Mouse (Mus musculus): ENCODE measurements around the gene Serpina1b.
"Not testable (repeated sequence)": the region's sequence is repeated elsewhere in the genome, so short reads cannot be mapped to it uniquely, and the experiment has no call there.

The Serpina1b gene

DNA sequence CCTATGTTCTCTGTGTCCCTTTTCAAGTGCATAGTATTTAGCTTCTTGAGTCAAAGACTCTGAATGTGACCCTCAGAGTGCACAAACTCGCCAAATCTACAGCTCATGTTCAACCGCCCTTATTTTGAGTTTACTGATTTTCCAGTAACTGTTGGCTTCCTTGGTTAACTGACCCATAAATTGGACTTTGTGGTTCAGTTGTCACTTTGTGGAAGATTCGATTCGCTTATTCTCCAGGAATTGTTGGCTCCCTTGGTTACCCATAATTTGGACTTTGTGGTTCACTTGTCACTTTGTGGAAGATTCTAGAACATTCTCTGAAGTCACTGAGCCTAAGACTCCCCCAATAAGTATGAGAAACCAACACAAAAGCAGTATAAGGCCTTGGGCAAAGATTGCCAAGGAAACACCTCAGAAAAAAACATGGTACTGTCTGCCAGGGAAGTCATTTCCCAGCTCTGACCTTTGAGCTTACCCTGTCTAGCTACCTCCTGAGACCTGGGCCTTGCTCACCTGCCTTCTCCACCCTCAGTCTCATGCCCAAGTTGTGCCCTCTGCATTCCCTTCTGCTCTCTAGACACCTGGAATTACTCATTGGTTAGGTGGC is 129.9 kb downstream of the Serpina1b start:
- DNase-seq (ENCODE audit: low spot score in 2 of 2): no peak

DNA sequence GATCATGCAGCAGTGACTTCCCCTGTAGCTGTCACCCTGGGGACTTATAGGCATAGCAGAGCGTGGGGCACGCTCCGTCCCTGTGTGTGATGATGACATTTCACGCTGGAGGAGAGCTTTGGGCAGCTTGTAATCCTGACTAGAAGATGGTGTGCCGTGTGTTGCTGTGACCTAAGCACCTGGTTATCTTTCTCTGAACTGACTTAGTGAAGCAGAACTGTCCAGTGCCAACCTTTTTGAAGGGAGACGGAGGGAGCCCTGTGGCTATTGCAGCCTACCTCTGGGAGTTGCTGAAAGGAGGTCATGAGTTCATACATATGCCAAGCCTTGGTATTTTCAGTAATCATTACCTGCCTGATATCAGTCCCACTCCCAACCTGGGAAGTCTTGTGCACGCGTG is 134.7 kb downstream of the Serpina1b start, which contains the start of gene Serpina1f:
TSS of gene Serpina1f (minus strand) at position 101 of the 400 bp plus-strand sequence.
- DNase-seq (ENCODE audit: low spot score in 2 of 2): no peak

DNA sequence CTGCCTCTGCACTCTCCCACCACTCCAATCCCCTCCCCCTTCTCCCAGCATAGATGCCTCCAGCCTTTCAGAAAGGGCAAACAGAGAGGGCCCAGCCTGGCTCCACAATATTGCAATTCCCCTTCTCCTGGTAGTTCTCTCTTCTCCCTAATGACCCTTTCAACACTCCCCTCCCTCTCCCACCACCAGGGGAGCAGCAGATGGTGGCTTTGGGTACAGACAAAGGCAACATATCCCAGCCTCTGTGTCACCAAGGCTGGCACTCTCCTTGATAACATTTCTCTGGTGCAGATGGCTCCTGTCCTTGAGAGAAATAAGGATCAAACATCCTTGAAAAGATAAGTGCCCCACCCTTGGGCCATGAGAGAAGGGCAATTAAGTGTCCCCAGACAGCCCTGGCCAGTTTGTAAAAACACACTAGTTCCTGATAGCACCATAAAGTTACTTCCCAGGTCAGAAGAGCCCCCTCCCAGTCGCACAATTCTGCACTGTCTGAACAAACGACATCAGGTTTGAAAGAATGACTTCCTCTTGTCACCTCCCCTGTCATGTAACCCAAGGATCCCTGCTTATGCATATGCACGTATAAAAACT is 141.9 kb downstream of the Serpina1b start:
- no peak for DNase-seq (ENCODE audit: low spot score in 2 of 2)

DNA sequence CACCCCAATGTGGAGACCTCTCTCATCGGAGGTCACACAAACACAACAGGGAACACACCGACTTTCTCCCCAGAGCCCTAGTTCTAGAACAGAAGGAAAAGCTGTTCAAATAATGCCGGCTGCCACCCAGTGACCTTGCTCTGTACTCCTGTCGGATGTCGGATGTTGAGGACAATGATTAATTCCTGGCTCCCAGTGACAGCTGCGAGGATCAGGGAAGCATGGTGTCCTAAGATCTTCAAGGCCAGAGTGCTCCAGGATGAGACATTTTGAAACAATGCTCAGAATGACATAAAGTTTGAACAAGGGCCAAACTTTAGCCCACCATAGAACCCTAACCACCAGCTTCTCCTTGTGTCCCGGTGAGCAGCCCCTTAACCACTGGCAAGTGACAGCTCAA is 143.2 kb downstream of the Serpina1b start:
- DNase-seq (ENCODE audit: low spot score in 2 of 2): no peak

DNA sequence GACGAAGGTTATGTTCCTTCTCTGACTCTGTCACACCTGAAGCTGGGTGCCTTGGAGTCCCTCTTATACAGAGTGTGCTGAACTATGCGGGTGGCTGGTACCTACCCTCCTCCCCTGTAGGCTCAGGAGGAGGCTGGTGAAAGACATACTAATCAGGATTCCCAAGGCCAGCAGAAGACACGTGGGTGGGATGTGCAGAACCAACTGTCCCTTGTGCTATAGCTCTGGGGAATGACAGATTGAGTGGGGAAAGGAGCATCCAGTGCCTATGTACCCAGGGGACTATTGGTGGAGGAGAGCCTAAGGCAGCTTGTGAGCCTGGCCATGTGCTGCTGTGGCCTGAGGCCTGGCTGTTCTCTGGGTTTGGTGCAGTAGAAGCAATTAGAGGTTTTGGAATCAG is 144.1 kb downstream of the Serpina1b start:
- no peak for DNase-seq (ENCODE audit: low spot score in 2 of 2)

DNA sequence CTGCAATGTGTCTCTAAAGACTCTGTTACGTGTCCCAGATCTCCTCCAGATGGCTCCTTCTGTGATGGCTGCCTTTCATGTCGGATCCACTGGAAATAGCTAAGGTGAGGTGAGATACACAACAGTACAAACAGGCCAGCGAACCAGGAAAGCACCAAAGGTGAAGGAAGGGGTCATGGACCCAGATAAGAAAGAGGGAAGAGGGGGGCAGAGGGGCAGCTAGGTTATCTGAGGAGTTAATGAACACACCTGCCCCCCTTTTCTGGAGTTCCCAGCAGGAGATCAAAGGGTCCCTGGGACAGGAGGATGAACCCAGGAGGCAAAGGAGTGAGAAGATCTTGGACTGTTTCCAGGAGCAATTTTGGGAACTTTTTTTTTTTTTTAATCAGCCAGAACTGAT is 144.8 kb downstream of the Serpina1b start:
- DNase-seq (ENCODE audit: low spot score in 2 of 2): no peak

DNA sequence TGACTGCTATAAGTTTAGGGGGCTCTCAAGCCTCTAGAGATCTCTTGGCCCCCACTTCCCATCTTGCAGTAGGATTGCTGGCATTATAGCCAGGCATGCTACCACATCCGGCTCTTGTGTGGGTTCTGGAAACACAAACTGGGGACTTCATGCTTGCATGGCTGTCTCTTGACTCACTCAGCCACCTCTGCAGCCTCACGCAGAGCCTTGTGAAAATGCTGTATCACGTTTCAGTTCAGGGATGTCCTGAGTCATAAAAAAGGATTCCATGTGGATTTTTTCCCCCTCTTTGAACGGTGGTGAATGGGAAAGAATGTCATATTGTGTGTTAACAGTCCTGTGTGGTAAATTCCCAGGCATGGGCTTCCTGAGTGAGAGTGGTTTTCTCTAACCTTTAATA is 146.4 kb downstream of the Serpina1b start:
- no peak for DNase-seq (ENCODE audit: low spot score in 2 of 2)

DNA sequence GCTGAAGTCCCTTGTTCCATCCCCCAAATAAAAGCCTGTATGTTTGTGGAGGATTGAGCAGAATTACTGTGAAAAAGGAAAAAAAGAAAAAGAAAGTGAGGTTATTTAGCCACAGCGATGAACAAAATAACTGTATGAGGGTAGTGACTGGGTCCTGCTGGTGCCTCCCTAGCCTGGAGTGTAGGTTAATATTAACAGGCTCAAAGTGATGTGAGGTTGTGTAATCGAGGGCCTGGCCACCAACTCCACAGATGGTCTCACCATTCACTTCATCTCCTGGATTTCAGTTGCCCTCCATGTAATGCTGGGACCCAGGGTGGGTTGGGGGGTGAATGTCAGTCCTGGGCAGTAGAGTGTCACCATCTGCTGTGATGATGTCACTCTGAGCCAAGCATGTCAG is 148.4 kb downstream of the Serpina1b start:
- DNase-seq (ENCODE audit: low spot score in 2 of 2): no peak

DNA sequence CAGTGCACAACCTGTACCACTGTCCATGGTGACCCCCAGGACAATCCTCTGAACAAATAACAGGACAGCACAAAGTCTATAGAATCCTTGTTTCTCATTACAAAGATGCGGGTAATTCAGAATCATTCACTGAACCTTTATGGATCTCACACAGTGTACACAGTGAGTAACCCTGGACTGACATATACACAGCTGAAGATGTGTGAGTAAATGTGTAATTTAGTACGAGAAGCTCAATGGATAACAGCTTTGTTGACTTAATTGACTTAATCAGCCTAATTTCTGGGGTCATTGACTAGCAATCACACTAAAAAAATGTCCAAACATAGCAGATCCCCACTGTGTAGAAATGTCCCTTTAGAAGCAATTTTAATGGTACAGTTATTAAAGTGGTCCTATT is 149.0 kb downstream of the Serpina1b start:
- no peak for DNase-seq (ENCODE audit: low spot score in 2 of 2)

DNA sequence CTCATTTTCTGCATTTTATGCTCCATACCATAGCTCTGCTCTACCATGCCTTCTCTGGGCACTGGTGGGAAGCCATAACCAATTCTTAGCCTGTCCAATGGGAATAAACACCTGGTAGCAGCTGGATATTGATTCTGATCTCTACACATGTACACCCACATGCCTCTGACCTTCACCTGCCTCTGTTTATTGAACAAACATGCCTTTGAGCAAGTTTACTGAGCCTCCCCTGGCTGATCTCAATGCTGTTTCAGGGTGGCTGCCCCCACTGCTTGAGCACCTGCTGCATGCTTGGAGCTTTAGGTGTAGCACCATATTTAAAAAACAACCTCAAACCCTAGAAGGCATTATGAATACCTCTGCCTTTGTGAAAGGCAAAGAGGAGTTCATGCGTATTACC is 150.3 kb downstream of the Serpina1b start:
- not testable (repeated sequence) for DNase-seq (ENCODE audit: low spot score in 2 of 2)
